Mouse (Mus musculus): ENCODE measurements around the gene Gng12. TPM values are rescaled to one million over a fixed set of nuclear protein-coding genes. Genes with fewer than 3 reads are reported as not detected.

The Gng12 gene
- polyA plus RNA-seq, 1 experiment from 2014 or later, result 265 TPM

DNA sequence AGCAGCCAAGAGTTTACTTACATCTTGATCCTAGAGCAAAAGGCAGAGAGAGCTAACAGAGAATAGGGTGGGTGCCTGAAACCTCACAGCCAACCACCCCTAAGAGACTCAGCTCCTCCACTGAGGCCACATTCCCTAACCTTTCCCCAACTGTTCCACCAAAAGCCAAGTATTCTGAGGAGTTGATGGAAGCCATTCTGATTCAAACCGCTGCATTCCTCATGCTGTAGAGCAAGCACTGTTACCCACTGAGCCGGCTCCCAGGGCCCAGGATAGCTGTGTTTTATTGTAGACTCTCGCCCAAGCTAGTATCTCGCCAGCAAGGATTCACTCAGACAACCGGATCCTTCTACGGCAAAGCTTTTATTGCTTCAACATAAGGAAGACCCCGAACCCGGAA, 98.8 kb downstream of the Gng12 start:
- H3K27ac ChIP-seq (ENCODE audit: low read depth, low read length), result no peak overlapping the region
- no peak overlapping the region for H3K4me3 ChIP-seq (ENCODE audit: low read depth, low read length)
- no peaks in the 10 kb centered on the region; the same call in 1 of the 2 replicates for H3K4me1 ChIP-seq (replicated peaks; ENCODE audit: control insufficient read depth, insufficient read depth, low read length)
- no peak overlapping the region for H3K4me2 ChIP-seq (replicated peaks; ENCODE audit: low read depth)
- no peak overlapping the region for H3K9ac ChIP-seq (ENCODE audit: low read depth, low read length)
- no peak for ATAC-seq
- no peaks in the 10 kb centered on the region for H3K27me3 ChIP-seq (replicated peaks; ENCODE audit: control insufficient read depth, insufficient read depth, low read length)
- no peak for TF ChIP-seq CTCF (IDR thresholded peaks at IDR 0.05; ENCODE audit: low read depth)
- H3K36me3 ChIP-seq (ENCODE audit: control insufficient read depth, insufficient read depth), result no peaks in the 10 kb centered on the region
- no peaks in the 10 kb centered on the region for H3K9me3 ChIP-seq (ENCODE audit: control insufficient read depth)
- 94% methylated on average over 8 of the region's 8 CpGs for WGBS

DNA sequence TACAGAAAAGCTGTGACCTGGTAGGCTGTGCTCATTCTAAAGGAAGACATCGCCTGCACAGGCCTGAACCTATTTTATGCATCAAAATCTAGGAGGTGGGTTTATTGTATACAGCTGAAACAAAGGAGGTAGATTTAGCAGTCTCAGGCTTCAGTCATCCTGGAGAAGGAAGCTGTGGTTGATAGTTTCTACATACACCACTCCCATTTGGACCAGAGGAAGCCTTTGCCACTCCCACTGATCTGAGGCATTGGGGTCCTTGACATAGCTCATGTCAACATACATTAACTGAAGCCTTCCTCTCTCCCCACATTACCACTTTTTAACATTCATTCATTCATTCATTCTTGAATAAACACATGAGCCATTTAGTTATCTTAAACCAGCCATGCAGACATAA, 99.6 kb downstream of the Gng12 start:
- Histone ChIP-seq H3K27ac (ENCODE audit: low read depth, low read length) (no peak overlapping the region), H3K9me3 (ENCODE audit: control insufficient read depth) (no peaks in the 10 kb centered on the region), H3K36me3 (ENCODE audit: control insufficient read depth, insufficient read depth) (no peaks in the 10 kb centered on the region), H3K27me3 (replicated peaks; ENCODE audit: control insufficient read depth, insufficient read depth, low read length) (no peaks in the 10 kb centered on the region), H3K4me2 (replicated peaks; ENCODE audit: low read depth) (no peak overlapping the region), H3K4me3 (ENCODE audit: low read depth, low read length) (no peak overlapping the region), H3K9ac (ENCODE audit: low read depth, low read length) (no peak overlapping the region), H3K4me1 (replicated peaks; ENCODE audit: control insufficient read depth, insufficient read depth, low read length) (no peaks in the 10 kb centered on the region; the same call in 1 of the 2 replicates)
- TF ChIP-seq CTCF (IDR thresholded peaks at IDR 0.05; ENCODE audit: low read depth), result no peak
- WGBS, result 83% methylated on average over 1 of the region's 1 CpGs
- ATAC-seq, result no peak

DNA sequence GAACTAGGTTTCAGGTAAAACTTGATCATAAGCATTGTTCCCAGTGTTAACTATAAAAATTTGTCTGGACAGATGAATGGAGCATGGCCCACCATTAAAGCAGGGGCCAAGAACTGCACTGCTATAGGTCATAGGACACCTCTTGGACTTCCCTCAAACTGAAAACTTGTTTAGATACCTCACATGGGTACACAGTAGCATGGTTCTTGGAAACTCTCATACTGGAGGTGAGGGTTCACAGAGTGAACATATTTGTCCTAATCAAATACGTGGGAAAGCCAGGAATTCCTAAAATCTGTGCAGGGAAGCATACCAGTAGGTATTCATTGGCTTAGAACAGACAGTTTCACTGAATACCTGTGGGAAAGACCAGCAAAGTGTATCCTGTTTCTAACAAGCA, 100.1 kb downstream of the Gng12 start:
- no peak overlapping the region for H3K4me3 ChIP-seq (ENCODE audit: low read depth, low read length)

DNA sequence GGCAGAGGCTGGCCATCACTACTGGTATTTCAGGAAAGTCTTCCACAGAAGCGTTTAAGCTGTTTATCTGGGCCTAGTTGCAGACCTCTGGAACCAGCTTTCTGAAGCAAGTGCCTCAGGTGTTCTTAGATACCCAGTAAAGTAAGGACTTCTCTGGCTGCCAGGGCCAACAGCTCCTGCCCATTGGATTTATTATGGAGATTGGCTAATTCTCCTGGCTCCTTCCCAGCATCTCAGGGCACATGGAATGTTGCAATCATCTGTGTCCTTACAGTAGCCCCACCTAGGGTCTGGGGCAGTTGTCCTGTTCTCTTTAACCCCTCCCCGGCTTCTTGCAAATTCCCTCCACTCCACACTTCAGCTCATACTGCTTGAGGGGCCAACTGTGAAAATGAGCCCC, 102.4 kb downstream of the Gng12 start:
- TF ChIP-seq CTCF (IDR thresholded peaks at IDR 0.05; ENCODE audit: low read depth), result no peak
- Histone ChIP-seq H3K27ac (ENCODE audit: low read depth, low read length) (no peak overlapping the region), H3K4me2 (replicated peaks; ENCODE audit: low read depth) (no peak overlapping the region), H3K36me3 (ENCODE audit: control insufficient read depth, insufficient read depth) (no peaks in the 10 kb centered on the region), H3K4me3 (ENCODE audit: low read depth, low read length) (no peak overlapping the region), H3K4me1 (replicated peaks; ENCODE audit: control insufficient read depth, insufficient read depth, low read length) (no peaks in the 10 kb centered on the region; the same call in 1 of the 2 replicates), H3K9ac (ENCODE audit: low read depth, low read length) (no peak overlapping the region), H3K9me3 (ENCODE audit: control insufficient read depth) (no peaks in the 10 kb centered on the region), H3K27me3 (replicated peaks; ENCODE audit: control insufficient read depth, insufficient read depth, low read length) (no peaks in the 10 kb centered on the region)
- ATAC-seq, result no peak
- 82% methylated on average over 2 of the region's 2 CpGs for WGBS

More for the DNA sequence above, 100.1 kb downstream of the Gng12 start:
- Histone ChIP-seq H3K27ac (ENCODE audit: low read depth, low read length) (no peak overlapping the region), H3K36me3 (ENCODE audit: control insufficient read depth, insufficient read depth) (no peaks in the 10 kb centered on the region), H3K4me1 (replicated peaks; ENCODE audit: control insufficient read depth, insufficient read depth, low read length) (no peaks in the 10 kb centered on the region; the same call in 1 of the 2 replicates), H3K27me3 (replicated peaks; ENCODE audit: control insufficient read depth, insufficient read depth, low read length) (no peaks in the 10 kb centered on the region), H3K9me3 (ENCODE audit: control insufficient read depth) (no peaks in the 10 kb centered on the region), H3K4me2 (replicated peaks; ENCODE audit: low read depth) (no peak overlapping the region), H3K9ac (ENCODE audit: low read depth, low read length) (no peak overlapping the region)
- TF ChIP-seq CTCF (IDR thresholded peaks at IDR 0.05; ENCODE audit: low read depth), result no peak
- 94% methylated on average over 1 of the region's 1 CpGs for WGBS
- no peak for ATAC-seq

DNA sequence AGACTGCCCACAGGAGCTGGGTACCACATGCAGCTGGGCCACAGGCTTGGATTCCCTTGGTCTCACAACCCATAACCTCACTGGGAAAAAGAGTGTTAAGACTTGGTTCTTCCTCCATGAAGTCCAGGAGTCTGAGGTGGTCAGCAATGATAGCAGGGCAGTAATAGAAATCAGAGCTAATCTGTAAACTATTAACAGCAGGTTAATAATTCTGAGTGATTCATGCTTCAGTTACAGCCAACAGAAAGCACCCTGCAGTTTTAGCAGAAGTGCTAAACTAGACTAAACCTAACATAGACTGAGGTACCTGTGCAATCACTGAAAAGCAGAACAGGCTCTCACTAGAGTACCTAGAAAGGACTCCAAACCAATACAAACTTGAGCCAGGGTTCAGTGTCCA, 103.6 kb downstream of the Gng12 start:
- Histone ChIP-seq H3K27me3 (replicated peaks; ENCODE audit: control insufficient read depth, insufficient read depth, low read length) (no peaks in the 10 kb centered on the region), H3K27ac (ENCODE audit: low read depth, low read length) (no peak overlapping the region; the same call in 1 of the 2 replicates), H3K36me3 (ENCODE audit: control insufficient read depth, insufficient read depth) (no peaks in the 10 kb centered on the region), H3K4me1 (replicated peaks; ENCODE audit: control insufficient read depth, insufficient read depth, low read length) (no peaks in the 10 kb centered on the region; the same call in 1 of the 2 replicates), H3K4me3 (ENCODE audit: low read depth, low read length) (no peak overlapping the region), H3K9me3 (ENCODE audit: control insufficient read depth) (no peaks in the 10 kb centered on the region), H3K4me2 (replicated peaks; ENCODE audit: low read depth) (no peak overlapping the region), H3K9ac (ENCODE audit: low read depth, low read length) (no peak overlapping the region)
- TF ChIP-seq CTCF (IDR thresholded peaks at IDR 0.05; ENCODE audit: low read depth), result no peak
- ATAC-seq, result no peak

DNA sequence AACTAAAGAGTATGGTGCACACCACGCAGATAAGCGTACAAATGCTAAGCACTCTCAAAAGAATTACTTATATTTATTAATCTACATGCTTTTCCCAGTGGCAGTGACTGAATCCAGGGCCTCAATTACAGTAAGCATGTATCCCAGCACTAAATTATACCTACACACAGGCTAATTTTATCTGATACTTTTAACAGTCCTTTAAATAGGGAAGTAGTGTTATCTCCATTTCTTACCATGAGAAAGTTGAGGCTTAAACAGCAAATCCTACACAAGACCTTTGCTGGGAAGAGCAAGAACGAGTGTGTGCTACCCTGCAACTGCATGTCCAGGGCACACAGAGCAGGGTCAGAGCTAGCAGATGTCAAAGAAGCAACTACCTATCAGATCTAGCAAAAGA, 113.7 kb downstream of the Gng12 start:
- Histone ChIP-seq H3K4me1 (replicated peaks; ENCODE audit: control insufficient read depth, insufficient read depth, low read length) (peaks cover 12% of the 10 kb centered on the region; the same call in 1 of the 2 replicates), H3K27ac (ENCODE audit: low read depth, low read length) (no peak overlapping the region), H3K4me3 (ENCODE audit: low read depth, low read length) (no peak overlapping the region), H3K27me3 (replicated peaks; ENCODE audit: control insufficient read depth, insufficient read depth, low read length) (no peaks in the 10 kb centered on the region), H3K9me3 (ENCODE audit: control insufficient read depth) (no peaks in the 10 kb centered on the region), H3K9ac (ENCODE audit: low read depth, low read length) (no peak overlapping the region), H3K36me3 (ENCODE audit: control insufficient read depth, insufficient read depth) (no peaks in the 10 kb centered on the region), H3K4me2 (replicated peaks; ENCODE audit: low read depth) (no peak overlapping the region)
- WGBS, result 80% methylated on average over 3 of the region's 3 CpGs
- no peak for TF ChIP-seq CTCF (IDR thresholded peaks at IDR 0.05; ENCODE audit: low read depth)
- ATAC-seq, result no peak

All from intestine, postnatal 0 days (tissue).